Comparison of ENCODE assay signal across 8 mouse cellular contexts in genomic region chr11:50269163-50269562, GRCm38 (mm10). TPM values are rescaled to one million over a fixed set of nuclear protein-coding genes. Genes with fewer than 3 reads are reported as not detected.
DNase-seq lines count a peak whose midpoint lies in the region; ATAC-seq and TF ChIP-seq lines count a peak whose summit lies in the region.

No protein-coding gene starts in this region.

- no peak overlapping the region for H3K9ac ChIP-seq in heart, postnatal 0 days (replicated peaks; ENCODE audit: low read depth, low read length)
- no peak overlapping the region for H3K9ac ChIP-seq in midbrain, embryonic 16.5 days (ENCODE audit: low read depth, low read length)

- no peak for TF ChIP-seq POLR2A in spleen, adult 2 months (IDR thresholded peaks at IDR 0.05; ENCODE audit: low read depth, low read length)

- ATAC-seq in heart, postnatal 0 days (ENCODE audit: insufficient read depth, low read depth), result no peak; the same call in 1 of the 2 replicates
- no peak for ATAC-seq in midbrain, embryonic 16.5 days

- H3K27ac ChIP-seq in heart, postnatal 0 days (ENCODE audit: low read depth), result no peak overlapping the region
- no peak overlapping the region for H3K27ac ChIP-seq in spleen, adult 2 months (ENCODE audit: insufficient read depth, low read length)
- no peak overlapping the region for H3K27ac ChIP-seq in midbrain, embryonic 16.5 days (ENCODE audit: low read length)

- no peak overlapping the region for H3K4me2 ChIP-seq in heart, postnatal 0 days (ENCODE audit: low read depth, low read length)
- no peak overlapping the region for H3K4me2 ChIP-seq in midbrain, embryonic 16.5 days (ENCODE audit: low read length)

- H3K36me3 ChIP-seq in heart, postnatal 0 days (replicated peaks; ENCODE audit: control insufficient read depth, insufficient read depth, low read length), result peaks cover 30% of the 10 kb centered on the region
- peaks cover 18% of the 10 kb centered on the region for H3K36me3 ChIP-seq in spleen, adult 2 months (ENCODE audit: control insufficient read depth, insufficient read depth, low read length)
- H3K36me3 ChIP-seq in midbrain, embryonic 16.5 days (ENCODE audit: control insufficient read depth, insufficient read depth, low read length), result peaks cover 16% of the 10 kb centered on the region

- TF ChIP-seq CTCF in heart, postnatal 0 days (IDR thresholded peaks at IDR 0.05; ENCODE audit: low read depth), result peak; percentile 56
- TF ChIP-seq CTCF in spleen, adult 2 months (IDR thresholded peaks at IDR 0.05; ENCODE audit: extremely low read depth, insufficient read depth, insufficient read length, insufficient replicate concordance), result peak; percentile 18; the same call in 1 of the 2 replicates

- no peaks in the 10 kb centered on the region for H3K9me3 ChIP-seq in heart, postnatal 0 days (replicated peaks; ENCODE audit: control insufficient read depth, low read length)
- no peaks in the 10 kb centered on the region for H3K9me3 ChIP-seq in midbrain, embryonic 16.5 days (replicated peaks; ENCODE audit: control insufficient read depth, low read length, poor library complexity, severe bottlenecking)

- TF ChIP-seq EP300 in heart, postnatal 0 days (IDR thresholded peaks at IDR 0.05; ENCODE audit: low read depth), result no peak

- H3K27me3 ChIP-seq in heart, postnatal 0 days (ENCODE audit: control insufficient read depth, insufficient read depth, low read length), result no peaks in the 10 kb centered on the region
- H3K27me3 ChIP-seq in spleen, adult 2 months (ENCODE audit: control insufficient read depth, insufficient read depth, low read length), result no peaks in the 10 kb centered on the region
- no peaks in the 10 kb centered on the region for H3K27me3 ChIP-seq in midbrain, embryonic 16.5 days (ENCODE audit: control insufficient read depth, insufficient read depth, low read depth, low read length)

- peaks cover 15% of the 10 kb centered on the region; the same call in 1 of the 2 replicates for H3K4me1 ChIP-seq in heart, postnatal 0 days (ENCODE audit: control insufficient read depth, insufficient read depth)
- H3K4me1 ChIP-seq in spleen, adult 2 months (ENCODE audit: control insufficient read depth, insufficient read depth, insufficient read length), result no peaks in the 10 kb centered on the region
- peaks cover 4% of the 10 kb centered on the region; the same call in 1 of the 2 replicates for H3K4me1 ChIP-seq in midbrain, embryonic 16.5 days (ENCODE audit: control insufficient read depth, insufficient read depth, low read length)

- 85% methylated on average over 2 of the region's 2 CpGs for WGBS in heart, postnatal 0 days
- WGBS in spleen, adult 2 months, result 79% methylated on average over 2 of the region's 2 CpGs
- 90% methylated on average over 2 of the region's 2 CpGs for WGBS in midbrain, embryonic 16.5 days

- H3K4me3 ChIP-seq in heart, postnatal 0 days (ENCODE audit: low read depth, low read length), result no peak overlapping the region
- no peak overlapping the region for H3K4me3 ChIP-seq in spleen, adult 2 months (ENCODE audit: extremely low read depth, insufficient read depth, insufficient read length)
- no peak overlapping the region for H3K4me3 ChIP-seq in midbrain, embryonic 16.5 days (ENCODE audit: low read depth, low read length)

- peak; percentile 53 for DNase-seq in heart, postnatal 0 days (ENCODE audit: low spot score)
- DNase-seq in heart, adult 18-20 months, result no peak
- peak in 1 of 2 experiments; percentile 20 for DNase-seq in spleen, adult 2 months (ENCODE audit: low read depth in 1 of 2, low spot score in 2 of 2)
- DNase-seq in spleen, postnatal 36 days (ENCODE audit: low spot score in 2 of 2), result no peak
- DNase-seq in induced T-regulatory cell, adult 2 months (ENCODE audit: low read depth), result peak; percentile 61
- DNase-seq in thymus, postnatal 25 days, result peak; percentile 44
- DNase-seq in heart, adult 8-10 months (ENCODE audit: low spot score), result no peak

RNA-seq across cellular contexts. Expression of gene Maml1, which starts 22.9 kb away (rescaled TPM):
- total RNA-seq in heart, postnatal 0 days (2014; rRNA removed; ENCODE audit: low replicate concordance), result 10.4 and 18.2 TPM in 2 replicates
- polyA plus RNA-seq in heart, postnatal 0 days (2015; fragmentation: Nextera tagmentation; extraction: Ambion mirVana), result 1.9 and 2.2 TPM in 2 replicates
- 1 to 10 TPM; 8.8 to 9.6 TPM for total RNA-seq in heart, adult 18-20 months (2021)
- 15.0 and 19.3 TPM in 2 replicates for polyA plus RNA-seq in spleen, adult 2 months (2012; rRNA removed)
- 2.0 and 2.5 TPM in 2 replicates for polyA plus RNA-seq in midbrain, embryonic 16.5 days (2015; fragmentation: Nextera tagmentation; extraction: Ambion mirVana)
- 10 to 100 TPM in 1 of 4 experiments, 1 to 10 TPM in 3; 9.0 to 11.0 (median 9.4) TPM for total RNA-seq in heart, adult 8-10 months (2022)

RNA-seq across cellular contexts. Expression of gene Ltc4s, which starts 30.7 kb away (rescaled TPM):
- total RNA-seq in heart, postnatal 0 days (2014; rRNA removed; ENCODE audit: low replicate concordance), result 5.1 TPM in 1 of 2 replicates, not detected in the other
- 2.2 TPM in 2 replicates for polyA plus RNA-seq in heart, postnatal 0 days (2015; fragmentation: Nextera tagmentation; extraction: Ambion mirVana)
- total RNA-seq in heart, adult 18-20 months (2021), result 10 to 100 TPM in 1 of 2 experiments, 1 to 10 TPM in 1; 5.9 to 10.2 TPM
- 44.9 and 53.9 TPM in 2 replicates for polyA plus RNA-seq in spleen, adult 2 months (2012; rRNA removed)
- 1.8 and 3.3 TPM in 2 replicates for polyA plus RNA-seq in midbrain, embryonic 16.5 days (2015; fragmentation: Nextera tagmentation; extraction: Ambion mirVana)
- 10 to 100 TPM in 1 of 4 experiments, 1 to 10 TPM in 3; 4.7 to 11.8 (median 6.6) TPM for total RNA-seq in heart, adult 8-10 months (2022)

RNA-seq across cellular contexts. Expression of gene Canx, which starts 56.3 kb away (rescaled TPM):
- 120 and 167 TPM in 2 replicates for total RNA-seq in heart, postnatal 0 days (2014; rRNA removed; ENCODE audit: low replicate concordance)
- polyA plus RNA-seq in heart, postnatal 0 days (2015; fragmentation: Nextera tagmentation; extraction: Ambion mirVana), result 159 and 168 TPM in 2 replicates
- total RNA-seq in heart, adult 18-20 months (2021), result 100 to 1,000 TPM; 311 to 325 TPM
- polyA plus RNA-seq in spleen, adult 2 months (2012; rRNA removed), result 23.2 and 23.5 TPM in 2 replicates
- polyA plus RNA-seq in midbrain, embryonic 16.5 days (2015; fragmentation: Nextera tagmentation; extraction: Ambion mirVana), result 294 and 304 TPM in 2 replicates
- total RNA-seq in heart, adult 8-10 months (2022), result 100 to 1,000 TPM; 331 to 378 (median 360) TPM

RNA-seq across cellular contexts. Expression of gene Mgat4b, which starts 58.5 kb away (rescaled TPM):
- 69.2 and 90.6 TPM in 2 replicates for total RNA-seq in heart, postnatal 0 days (2014; rRNA removed; ENCODE audit: low replicate concordance)
- 39.4 and 39.6 TPM in 2 replicates for polyA plus RNA-seq in heart, postnatal 0 days (2015; fragmentation: Nextera tagmentation; extraction: Ambion mirVana)
- total RNA-seq in heart, adult 18-20 months (2021), result 10 to 100 TPM; 70.3 to 79.9 TPM
- 32.6 and 41.5 TPM in 2 replicates for polyA plus RNA-seq in spleen, adult 2 months (2012; rRNA removed)
- polyA plus RNA-seq in midbrain, embryonic 16.5 days (2015; fragmentation: Nextera tagmentation; extraction: Ambion mirVana), result 33.3 and 38.3 TPM in 2 replicates
- 10 to 100 TPM; 68.4 to 90.0 (median 76.3) TPM for total RNA-seq in heart, adult 8-10 months (2022)

RNA-seq across cellular contexts. Expression of gene Sqstm1, which starts 58.5 kb away (rescaled TPM):
- total RNA-seq in heart, postnatal 0 days (2014; rRNA removed; ENCODE audit: low replicate concordance), result 236 and 249 TPM in 2 replicates
- 244 and 267 TPM in 2 replicates for polyA plus RNA-seq in heart, postnatal 0 days (2015; fragmentation: Nextera tagmentation; extraction: Ambion mirVana)
- total RNA-seq in heart, adult 18-20 months (2021), result 100 to 1,000 TPM; 367 to 455 TPM
- polyA plus RNA-seq in spleen, adult 2 months (2012; rRNA removed), result 113 and 117 TPM in 2 replicates
- 374 and 394 TPM in 2 replicates for polyA plus RNA-seq in midbrain, embryonic 16.5 days (2015; fragmentation: Nextera tagmentation; extraction: Ambion mirVana)
- total RNA-seq in heart, adult 8-10 months (2022), result 100 to 1,000 TPM; 431 to 551 (median 475) TPM

Comparison
In these comparisons a context has a peak if more than half of its experiments do, and no peak if none do; other contexts are left out.
1. DNase-seq: peak in heart, postnatal 0 days (single experiment), induced T-regulatory cell, adult 2 months (single experiment) and thymus, postnatal 25 days (single experiment); none in heart, adult 18-20 months (0 of 2), spleen, postnatal 36 days (0 of 2) and heart, adult 8-10 months (single experiment).